Mouse (Mus musculus) lung, embryonic 14.5 days (tissue): ENCODE measurements around the gene Zbtb42. TPM values are rescaled to one million over a fixed set of nuclear protein-coding genes. Genes with fewer than 3 reads are reported as not detected.
A peak's percentile ranks its signal among the peaks of the same experiment; 100 is the strongest.

Source experiments
- ATAC-seq: fragments of 200-750 bp; cut with Nextera tagmentation; 2 replicates; pipeline ENCODE4 v1.8.0; 2017; ENCODE audit warnings: mild to moderate bottlenecking, moderate TSS enrichment, moderate library complexity; ENCODE audit not compliant: insufficient read depth
- DNase-seq: peaks from one replicate; pipeline ENCODE4 v3.0.0-alpha.2; 2015
- H3K27ac ChIP-seq: fragments of 300-500 bp; sonication (generic); 2 replicates; pipeline ENCODE4 v1.5.1; 2014; ENCODE audit warnings: low read depth, mild to moderate bottlenecking, moderate library complexity
- H3K27me3 ChIP-seq: fragments of 300-500 bp; sonication (generic); 2 replicates; pipeline ENCODE4 v1.6.1; 2014; ENCODE audit warnings: low read length, control low read depth; ENCODE audit not compliant: insufficient read depth
- H3K36me3 ChIP-seq: fragments of 300-500 bp; sonication (generic); 2 replicates; pipeline ENCODE4 v1.6.1; 2014; ENCODE audit warnings: control low read depth; ENCODE audit not compliant: insufficient read depth
- H3K4me1 ChIP-seq: fragments of 300-500 bp; sonication (generic); 2 replicates; pipeline ENCODE4 v1.6.1; 2014; ENCODE audit warnings: antibody characterized with exemption, control low read depth; ENCODE audit not compliant: insufficient read depth
- H3K4me2 ChIP-seq: fragments of 300-500 bp; sonication (generic); 2 replicates; pipeline ENCODE4 v1.6.1; 2014; ENCODE audit warnings: mild to moderate bottlenecking
- H3K4me3 ChIP-seq: fragments of 300-500 bp; sonication (generic); 2 replicates; pipeline ENCODE4 v1.5.1; 2014; ENCODE audit warnings: low read depth, low read length
- H3K9ac ChIP-seq: fragments of 300-500 bp; sonication (generic); 2 replicates; pipeline ENCODE4 v1.6.1; 2014
- H3K9me3 ChIP-seq: fragments of 300-500 bp; sonication (generic); 2 replicates; pipeline ENCODE4 v1.6.1; 2016; ENCODE audit warnings: low read depth, low read length, control low read depth
- CTCF ChIP-seq: IDR thresholded peaks from 2 replicates; pipeline ENCODE4 v1.5.1; 2016; ENCODE audit warnings: antibody characterized with exemption, low read depth
- WGBS: fragments of 180-500 bp; shearing (Covaris S2); extraction: QIAGEN DNeasy Blood & Tissue Kit; methylation state at CpG from one replicate; pipeline ENCODE4 v1.1.7; 2014; 5-methylcytosine and 5-hydroxymethylcytosine counted together
- polyA plus RNA-seq: library from polyadenylated mRNA; unstranded; fragments of >200 nt; fragmentation: Nextera tagmentation; extraction: Ambion mirVana; gene quantifications from 2 replicates; pipeline ENCODE4 v1.2.1, GENCODE M21; 2014

Zbtb42 gene
- polyA plus RNA-seq, 1 experiment from 2014 or later, result 6.7 TPM

- peaks cover 20% of the 10 kb centered on the region; the same call in 1 of the 2 replicates for H3K4me1 ChIP-seq
- no peaks in the 10 kb centered on the region for H3K36me3 ChIP-seq
- DNase-seq (no peak), ATAC-seq (no peak)
- no peaks in the 10 kb centered on the region for H3K27me3 ChIP-seq
- H3K4me2 ChIP-seq, result no peak overlapping the region
- no peak overlapping the region for H3K4me3 ChIP-seq
- no peak overlapping the region; the same call in 1 of the 2 replicates for H3K27ac ChIP-seq
- H3K9me3 ChIP-seq, result no peaks in the 10 kb centered on the region
- 62% methylated on average over 5 of the region's 5 CpGs for WGBS
- TF ChIP-seq CTCF, result no peak
- no peak overlapping the region for H3K9ac ChIP-seq
These were observed 45.7 kb upstream of the Zbtb42 start for GRCm38 (mm10) chr12:112632907-112633306.

- Histone ChIP-seq H3K9ac (no peak overlapping the region), H3K4me3 (no peak overlapping the region), H3K27me3 (no peaks in the 10 kb centered on the region), H3K27ac (no peak overlapping the region), H3K36me3 (no peaks in the 10 kb centered on the region), H3K4me1 (peaks cover 15% of the 10 kb centered on the region; the same call in 1 of the 2 replicates), H3K4me2 (no peak overlapping the region), H3K9me3 (no peaks in the 10 kb centered on the region)
- DNase-seq, result peak; percentile 27
- TF ChIP-seq CTCF, result peak; percentile 35; the same call in 1 of the 2 replicates
- ATAC-seq, result no peak
- 44% methylated on average over 9 of the region's 9 CpGs for WGBS
These were observed 44.9 kb upstream of the Zbtb42 start for GRCm38 (mm10) chr12:112633686-112634085.

- no peak for DNase-seq
- TF ChIP-seq CTCF, result no peak
- Histone ChIP-seq H3K36me3 (no peaks in the 10 kb centered on the region), H3K27me3 (no peaks in the 10 kb centered on the region), H3K27ac (no peak overlapping the region), H3K4me2 (no peak overlapping the region), H3K9me3 (no peaks in the 10 kb centered on the region), H3K4me1 (0 out of 2 replicates have a peak, but pooled peaks cover 4% of the 10 kb centered on the region), H3K9ac (no peak overlapping the region), H3K4me3 (no peak overlapping the region)
- no peak for ATAC-seq
- 85% methylated on average over 10 of the region's 10 CpGs for WGBS
These were observed 39.1 kb upstream of the Zbtb42 start for GRCm38 (mm10) chr12:112639526-112639925.

GRCm38 (mm10) chr12:112643126-112643525 lies 35.5 kb upstream of the Zbtb42 start:
- 85% methylated on average over 6 of the region's 6 CpGs for WGBS
- TF ChIP-seq CTCF, result no peak
- Histone ChIP-seq H3K4me1 (peaks cover 4% of the 10 kb centered on the region; the same call in 1 of the 2 replicates), H3K9ac (no peak overlapping the region; the same call in 1 of the 2 replicates), H3K27ac (no peak overlapping the region), H3K9me3 (no peaks in the 10 kb centered on the region), H3K27me3 (no peaks in the 10 kb centered on the region), H3K4me2 (no peak overlapping the region), H3K36me3 (peaks cover 11% of the 10 kb centered on the region), H3K4me3 (no peak overlapping the region)
- ATAC-seq (no peak), DNase-seq (no peak)

GRCm38 (mm10) chr12:112644180-112644854 lies 34.3 kb upstream of the Zbtb42 start, which contains the start of gene Siva1:
Gene Siva1, plus strand, starts transcription at chr12:112644679.
- peak within 1 kb of the TSS; percentile 82 for H3K9ac ChIP-seq
- DNase-seq, result peak; percentile 99
- H3K36me3 ChIP-seq, result peaks cover 23% of the 10 kb centered on the region
- TF ChIP-seq CTCF, result peak; percentile 7; the same call in 1 of the 2 replicates
- peak within 1 kb of the TSS; percentile 88 for H3K27ac ChIP-seq
- H3K27me3 ChIP-seq, result no peaks in the 10 kb centered on the region
- peak within 1 kb of the TSS; percentile 90 for H3K4me2 ChIP-seq
- H3K4me3 ChIP-seq, result peak within 1 kb of the TSS; percentile 79
- WGBS, result 2% methylated on average over 46 of the region's 46 CpGs
- peak; percentile 98 for ATAC-seq
- H3K4me1 ChIP-seq, result peaks cover 4% of the 10 kb centered on the region; the same call in 1 of the 2 replicates
- H3K9me3 ChIP-seq, result no peaks in the 10 kb centered on the region

GRCm38 (mm10) chr12:112644855-112645506 lies 33.6 kb upstream of the Zbtb42 start:
- DNase-seq (peak; percentile 63), ATAC-seq (peak; percentile 48)
- Histone ChIP-seq H3K4me3 (peak overlapping the region; percentile 79), H3K4me1 (peaks cover 4% of the 10 kb centered on the region; the same call in 1 of the 2 replicates), H3K9me3 (no peaks in the 10 kb centered on the region), H3K27me3 (no peaks in the 10 kb centered on the region), H3K9ac (peak overlapping the region; percentile 82), H3K4me2 (peak overlapping the region; percentile 90), H3K27ac (peak overlapping the region; percentile 88), H3K36me3 (peaks cover 29% of the 10 kb centered on the region)
- no peak for TF ChIP-seq CTCF
- WGBS, result under 1% methylated on average over 75 of the region's 75 CpGs

GRCm38 (mm10) chr12:112646139-112646538 lies 32.5 kb upstream of the Zbtb42 start:
- no peak overlapping the region for H3K27ac ChIP-seq
- peak overlapping the region; percentile 82 for H3K9ac ChIP-seq
- H3K4me3 ChIP-seq, result peak overlapping the region; percentile 79
- ATAC-seq (no peak), DNase-seq (no peak)
- H3K36me3 ChIP-seq, result peaks cover 41% of the 10 kb centered on the region
- H3K9me3 ChIP-seq, result no peaks in the 10 kb centered on the region
- 33% methylated on average over 6 of the region's 6 CpGs for WGBS
- H3K4me1 ChIP-seq, result peaks cover 4% of the 10 kb centered on the region; the same call in 1 of the 2 replicates
- no peaks in the 10 kb centered on the region for H3K27me3 ChIP-seq
- no peak for TF ChIP-seq CTCF
- H3K4me2 ChIP-seq, result peak overlapping the region; percentile 90
